Comparison of ENCODE assay signal across 8 mouse cellular contexts in the genomic region with DNA sequence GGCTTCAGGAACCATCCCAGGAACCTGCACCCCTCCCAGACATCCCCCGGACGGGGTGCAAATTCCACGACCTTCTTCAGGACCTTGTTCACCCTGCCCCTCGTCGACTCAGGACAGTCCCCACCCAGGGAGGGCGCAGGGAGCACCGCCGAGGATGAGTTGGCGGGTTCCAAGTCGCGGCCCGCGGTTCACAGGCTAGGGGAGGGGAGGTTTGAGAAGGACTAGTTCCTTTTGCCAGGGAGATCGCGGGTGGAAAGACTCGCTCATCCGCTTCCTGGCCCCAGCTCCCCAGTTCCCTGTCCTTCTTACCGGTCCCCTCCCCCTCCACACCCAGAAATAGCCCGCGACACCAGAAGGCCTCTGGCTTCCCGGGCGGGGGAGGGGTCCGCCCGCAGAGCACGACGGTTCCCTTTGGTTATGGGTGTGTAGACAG. TPM values are rescaled to one million over a fixed set of nuclear protein-coding genes. Genes with fewer than 3 reads are reported as not detected.
DNase-seq lines count a peak whose midpoint lies in the region; ATAC-seq and TF ChIP-seq lines count a peak whose summit lies in the region.

Gene Fam19a3, minus strand, starts transcription at position 370 of the 433 bp plus-strand sequence.

- H3K36me3 ChIP-seq in E14TG2a.4 (ENCODE audit: insufficient read depth, low read length), result peaks cover 33% of the 10 kb centered on the region
- no peaks in the 10 kb centered on the region for H3K36me3 ChIP-seq in intestine, postnatal 0 days (ENCODE audit: control insufficient read depth, insufficient read depth)
- no peaks in the 10 kb centered on the region for H3K36me3 ChIP-seq in stomach, embryonic 14.5 days (ENCODE audit: control insufficient read depth, insufficient read depth, low read length)

- H3K9me3 ChIP-seq in E14TG2a.4 (ENCODE audit: low read length), result no peaks in the 10 kb centered on the region
- H3K9me3 ChIP-seq in intestine, postnatal 0 days (ENCODE audit: control insufficient read depth), result no peaks in the 10 kb centered on the region
- no peaks in the 10 kb centered on the region for H3K9me3 ChIP-seq in stomach, embryonic 14.5 days (ENCODE audit: control insufficient read depth, low read depth, low read length)

- no peak for TF ChIP-seq CTCF in E14TG2a.4 (conservative IDR thresholded peaks at IDR 0.05; ENCODE audit: low read length)
- TF ChIP-seq CTCF in intestine, postnatal 0 days (IDR thresholded peaks at IDR 0.05; ENCODE audit: low read depth), result no peak

- 1% methylated on average over 26 of the region's 26 CpGs for WGBS in intestine, postnatal 0 days
- WGBS in stomach, embryonic 14.5 days, result under 1% methylated on average over 26 of the region's 26 CpGs

- H3K27ac ChIP-seq in intestine, postnatal 0 days (ENCODE audit: low read depth, low read length), result peak within 1 kb of the TSS; percentile 37
- H3K27ac ChIP-seq in stomach, embryonic 14.5 days (ENCODE audit: low read length), result no peak within 1 kb of the TSS

- H3K4me2 ChIP-seq in intestine, postnatal 0 days (replicated peaks; ENCODE audit: low read depth), result peak within 1 kb of the TSS; percentile 99
- H3K4me2 ChIP-seq in stomach, embryonic 14.5 days (replicated peaks; ENCODE audit: low read depth, low read length), result peak within 1 kb of the TSS; percentile 93

- peaks cover 85% of the 10 kb centered on the region for H3K4me1 ChIP-seq in E14TG2a.4 (replicated peaks; ENCODE audit: low read depth, low read length)
- H3K4me1 ChIP-seq in intestine, postnatal 0 days (replicated peaks; ENCODE audit: control insufficient read depth, insufficient read depth, low read length), result peaks cover 15% of the 10 kb centered on the region
- peaks cover 11% of the 10 kb centered on the region; the same call in 1 of the 2 replicates for H3K4me1 ChIP-seq in stomach, embryonic 14.5 days (ENCODE audit: control insufficient read depth, insufficient read depth, low read length)

- peak within 1 kb of the TSS; percentile 67 for H3K9ac ChIP-seq in intestine, postnatal 0 days (ENCODE audit: low read depth, low read length)
- H3K9ac ChIP-seq in stomach, embryonic 14.5 days (replicated peaks; ENCODE audit: low read depth, low read length), result no peak within 1 kb of the TSS; the same call in 1 of the 2 replicates

- peak; percentile 26 for ATAC-seq in activated CD4-positive, CD25-positive, alpha-beta regulatory T cell, adult 4 months
- no peak; the same call in 1 of the 2 replicates for ATAC-seq in intestine, postnatal 0 days
- ATAC-seq in stomach, embryonic 14.5 days (ENCODE audit: insufficient number of reproducible peaks, insufficient read depth, low FRiP score, low read depth), result 0 out of 2 replicates have a peak, but pooled peaks have one; percentile 5

- H3K4me3 ChIP-seq in E14TG2a.4 (replicated peaks; ENCODE audit: low read length), result peak within 1 kb of the TSS; percentile 95
- H3K4me3 ChIP-seq in intestine, postnatal 0 days (ENCODE audit: low read depth, low read length), result peak within 1 kb of the TSS; percentile 56
- peak within 1 kb of the TSS; percentile 39 for H3K4me3 ChIP-seq in stomach, embryonic 14.5 days (ENCODE audit: low read depth, low read length)

- H3K27me3 ChIP-seq in E14TG2a.4 (ENCODE audit: insufficient read depth, low read length), result peaks cover 24% of the 10 kb centered on the region
- H3K27me3 ChIP-seq in intestine, postnatal 0 days (replicated peaks; ENCODE audit: control insufficient read depth, insufficient read depth, low read length), result peaks cover 40% of the 10 kb centered on the region
- H3K27me3 ChIP-seq in stomach, embryonic 14.5 days (ENCODE audit: control insufficient read depth, insufficient read depth, low read length), result 0 out of 2 replicates have a peak, but pooled peaks cover 40% of the 10 kb centered on the region

- peak; percentile 57 to 61 for DNase-seq in gastrocnemius, postnatal 36 days
- peak; percentile 51 for DNase-seq in lung, postnatal 10 days
- no peak for DNase-seq in urinary bladder, adult 18-20 months (ENCODE audit: low spot score in 2 of 2)
- DNase-seq in urinary bladder, postnatal 4 days (ENCODE audit: low spot score in 2 of 2), result no peak

- intact Hi-C loops in gastrocnemius, postnatal 36 days (cut with DNase I), result loop anchor here (10.0 kb wide), 1 partner anchor 273 kb away; the partner anchor contains the start of gene Cttnbp2nl

RNA-seq across cellular contexts. Expression of gene Fam19a3, which starts in this region (rescaled TPM):
- polyA plus RNA-seq in activated CD4-positive, CD25-positive, alpha-beta regulatory T cell, adult 4 months (2017; shearing (Covaris generic)), result 1 to 10 TPM in 1 of 2 experiments, under 1 TPM in 1; 0.83 to 1.4 TPM
- total RNA-seq in gastrocnemius, postnatal 36 days (2021), result 1 to 10 TPM; 3.9 to 4.4 TPM
- polyA plus RNA-seq in intestine, postnatal 0 days (2015; fragmentation: Nextera tagmentation; extraction: Ambion mirVana), result 0.05 and 0.22 TPM in 2 replicates
- polyA plus RNA-seq in stomach, embryonic 14.5 days (2014; fragmentation: Nextera tagmentation; extraction: Ambion mirVana), result not detected in 2 replicates

Comparison
In these comparisons a context has a peak if more than half of its experiments do, and no peak if none do; other contexts are left out.
1. Peak in ATAC-seq, H3K4me3 ChIP-seq and H3K4me2 ChIP-seq in stomach, embryonic 14.5 days; RNA of the gene not detected or under 1 TPM.
2. H3K4me3 ChIP-seq: peak in every context shown above with its lines; median percentile 95 in E14TG2a.4; 56 in intestine, postnatal 0 days; 39 in stomach, embryonic 14.5 days.
3. DNase-seq: peak in gastrocnemius, postnatal 36 days (2 of 2) and lung, postnatal 10 days (single experiment); none in urinary bladder, adult 18-20 months (0 of 2) and urinary bladder, postnatal 4 days (0 of 2).